Mouse (Mus musculus): ENCODE measurements at regions not wholly inside any gene's neighbourhood (a gene's known extent, or its start where the extent isn't known, plus 50 kb on each side); places are given as distances from the start of the nearest gene placed in this dataset.

DNA sequence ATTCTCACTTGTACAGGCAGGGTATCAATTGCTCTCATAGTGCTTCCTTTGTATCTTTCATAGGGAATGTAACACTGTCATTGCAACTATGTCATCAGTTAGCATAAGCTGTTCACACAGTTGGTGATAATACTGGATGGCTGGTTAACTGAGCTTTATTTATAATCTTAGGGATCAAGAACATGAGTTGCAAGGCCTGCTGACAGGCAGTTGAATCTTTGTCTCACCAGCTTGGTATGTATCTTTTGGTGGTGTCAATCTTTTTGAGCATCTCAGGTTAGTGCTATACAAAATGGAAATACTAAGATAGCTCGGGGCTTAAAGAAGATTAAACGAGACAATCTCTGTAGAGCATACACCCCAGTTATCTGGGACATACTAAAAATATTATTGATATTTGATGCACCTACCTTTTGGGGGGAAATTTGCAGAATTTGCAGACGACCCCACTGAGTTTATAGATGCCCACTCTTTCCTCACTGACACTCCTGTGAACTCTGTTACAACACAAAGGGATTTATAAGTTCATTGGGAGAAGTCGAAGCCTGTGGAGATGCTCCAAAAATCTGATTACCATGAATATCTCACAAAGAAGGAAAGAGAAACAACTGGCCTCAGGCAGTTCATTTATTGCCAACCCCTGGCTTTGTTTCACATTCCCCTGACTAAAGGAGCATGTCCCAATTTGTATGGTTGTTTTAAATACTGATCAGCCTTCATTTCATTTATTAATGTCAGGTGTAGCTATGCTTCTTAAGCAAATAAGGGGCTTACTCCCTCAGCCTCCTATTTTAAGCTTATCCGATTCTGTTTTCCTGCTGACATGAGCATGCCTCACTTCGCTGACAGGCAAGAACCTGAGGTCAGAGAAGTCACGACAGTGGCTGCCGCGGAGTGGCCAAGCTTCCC lies 193.5 kb downstream of the Fndc1 start:
- intact Hi-C loops (cut with DNase I): no loop called here
- no peak for DNase-seq

GRCm38 (mm10) chr17:7625746-7626145 lies 201.4 kb downstream of the Fndc1 start:
- DNase-seq: peak in 1 of 2 experiments; percentile 14

GRCm38 (mm10) chr17:7623392-7623791 lies 203.7 kb downstream of the Fndc1 start:
- intact Hi-C loops (cut with DNase I): no loop called here
- DNase-seq: no peak

More at GRCm38 (mm10) chr17:7625746-7626145, 201.4 kb downstream of the Fndc1 start:
- intact Hi-C loops (cut with DNase I): no loop called here

- peak; percentile 23 to 41 for DNase-seq
- intact Hi-C loops (cut with DNase I): no loop called here
Observed at GRCm38 (mm10) chr17:7621262-7621661, 205.8 kb downstream of the Fndc1 start.

GRCm38 (mm10) chr17:7620166-7620565 lies 206.9 kb downstream of the Fndc1 start:
- intact Hi-C loops (cut with DNase I): no loop called here
- no peak for DNase-seq

DNA sequence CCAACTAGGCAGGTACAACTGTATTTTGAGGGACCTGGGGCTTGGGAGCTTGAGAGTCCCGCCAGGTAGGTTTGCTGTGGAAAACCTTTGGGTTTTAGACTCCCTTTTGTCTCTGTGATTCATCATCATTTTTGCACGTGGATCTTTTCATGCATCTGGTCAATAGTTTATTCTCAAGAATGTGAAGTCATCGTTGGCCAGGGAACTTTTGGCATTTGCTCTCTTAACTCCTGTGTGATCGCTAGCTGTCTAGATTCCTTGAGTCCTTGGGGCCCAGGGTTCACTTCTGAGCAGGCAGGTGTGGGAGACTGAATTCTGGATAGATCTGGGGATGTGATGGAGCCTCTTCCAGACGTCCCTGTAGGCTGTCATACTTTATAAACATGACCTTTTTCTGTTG lies 207.5 kb downstream of the Fndc1 start:
- peak in 1 of 2 experiments; percentile 43 for DNase-seq
- intact Hi-C loops (cut with DNase I): no loop called here

DNA sequence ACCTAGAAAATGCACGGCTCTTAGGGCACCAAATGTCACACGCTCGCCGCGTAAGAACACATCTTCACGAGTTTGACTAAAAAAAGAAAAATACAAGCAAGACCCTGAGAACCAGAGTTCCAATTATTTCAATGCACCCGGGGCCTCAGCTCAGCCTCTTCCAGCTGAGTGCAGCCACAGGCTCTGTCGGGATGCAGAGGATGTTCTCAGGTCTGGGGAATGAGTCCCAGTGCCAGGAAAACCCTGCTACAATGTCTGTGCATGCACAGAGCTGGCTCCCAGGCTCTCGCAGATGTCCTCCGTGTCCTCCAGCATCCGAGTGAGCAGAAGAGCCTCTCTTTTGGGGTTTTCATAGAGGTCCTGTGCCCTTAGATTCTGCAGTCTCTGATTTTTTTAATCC lies 219.1 kb downstream of the Fndc1 start:
- intact Hi-C loops (cut with DNase I): no loop called here
- peak; percentile 12 to 29 for DNase-seq

DNA sequence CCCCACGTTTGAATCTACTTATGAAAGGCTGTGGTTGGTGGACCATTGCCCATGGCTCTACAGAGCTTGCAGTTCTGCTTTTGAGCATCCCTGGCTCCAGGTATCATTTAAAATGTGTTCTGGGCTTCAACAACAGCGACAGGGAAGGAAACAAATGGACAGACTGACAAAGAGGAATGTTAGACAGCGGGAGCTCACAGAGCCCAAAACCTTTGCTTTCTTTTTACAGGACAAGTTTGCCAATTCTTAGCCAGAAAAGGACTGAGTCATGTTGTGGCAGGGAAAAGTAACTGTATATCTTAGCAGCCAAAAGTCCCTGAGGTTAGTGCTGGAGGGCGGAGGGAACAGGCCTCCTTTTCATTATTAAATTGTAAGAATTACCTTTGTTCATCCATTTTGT lies 219.7 kb downstream of the Fndc1 start:
- no peak for DNase-seq
- intact Hi-C loops (cut with DNase I): no loop called here

GRCm38 (mm10) chr17:7604813-7605504 lies 219.7 kb upstream of the Unc93a2 start:
- intact Hi-C loops (cut with DNase I): no loop called here

GRCm38 (mm10) chr17:7604096-7604495 lies 218.8 kb upstream of the Unc93a2 start:
- DNase-seq: no peak
- intact Hi-C loops (cut with DNase I): no loop called here

More at GRCm38 (mm10) chr17:7604813-7605504, 219.7 kb upstream of the Unc93a2 start:
- no peak for DNase-seq

DNA sequence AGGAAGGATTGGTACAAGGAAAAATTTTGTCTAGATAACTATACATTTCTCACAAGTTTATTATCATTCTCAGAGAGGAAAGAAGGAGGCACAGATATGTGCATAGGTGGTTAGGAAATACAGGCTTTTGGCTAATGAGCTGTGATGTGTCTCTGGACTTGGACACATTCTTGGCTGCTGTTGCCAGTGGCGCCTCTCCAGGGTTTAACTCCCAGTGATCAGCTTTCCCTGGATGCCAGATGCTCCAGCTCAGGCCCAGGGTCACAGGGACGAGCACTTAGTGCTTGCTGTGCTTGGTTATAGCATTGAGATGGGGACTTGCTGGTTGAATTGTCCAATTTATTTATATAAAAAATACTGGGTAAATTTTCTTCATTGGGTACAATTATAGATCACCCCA lies 215.3 kb upstream of the Unc93a2 start:
- intact Hi-C loops (cut with DNase I): no loop called here
- DNase-seq: peak; percentile 72 to 83

- DNase-seq: no peak
- intact Hi-C loops (cut with DNase I): loop anchor here (5.0 kb wide), 1 partner anchor 225 kb away; no protein-coding TSS in a partner anchor
Observed at GRCm38 (mm10) chr17:7597481-7597880, 212.2 kb upstream of the Unc93a2 start.

DNA sequence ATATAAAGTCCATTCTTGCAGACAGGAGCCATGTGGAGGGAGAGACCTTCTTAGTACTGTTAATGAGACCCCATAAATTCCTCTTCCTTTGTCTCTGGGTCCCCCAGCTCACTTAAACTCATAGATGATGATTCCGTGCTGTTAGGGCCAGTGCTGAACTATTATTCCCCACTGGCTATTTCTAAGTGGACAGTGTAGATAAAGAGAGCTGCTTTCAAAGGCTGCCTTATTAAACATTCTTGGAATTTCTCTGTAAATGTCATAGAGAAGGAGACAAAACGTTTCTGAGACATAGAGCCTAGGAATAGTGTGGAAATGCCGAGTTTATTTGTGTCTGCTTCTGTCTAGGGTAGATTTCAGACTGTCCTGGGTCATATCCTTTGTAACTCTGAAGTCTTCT lies 209.5 kb upstream of the Unc93a2 start:
- intact Hi-C loops (cut with DNase I): loop anchor here (5.0 kb wide), 1 partner anchor 228 kb away; no protein-coding TSS in a partner anchor
- DNase-seq: no peak

DNA sequence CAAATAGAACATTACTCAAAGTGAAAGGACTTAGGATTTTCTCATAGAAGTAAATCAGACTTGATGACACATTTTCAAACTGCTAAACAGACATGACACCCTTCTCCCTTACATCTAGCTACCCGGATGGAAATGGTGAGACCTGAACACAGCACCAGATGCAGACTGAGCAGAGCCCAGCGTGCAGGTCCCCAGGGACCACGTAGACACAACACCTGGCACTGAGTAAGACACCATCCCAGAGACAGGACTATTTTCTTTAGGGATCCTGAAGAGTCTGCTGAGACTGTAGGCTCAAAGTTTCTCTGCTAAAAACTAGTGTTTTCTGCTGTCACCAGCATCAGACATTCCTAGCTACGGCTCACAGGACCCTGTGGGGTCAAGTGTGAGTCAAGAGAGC lies 207.2 kb upstream of the Unc93a2 start:
- intact Hi-C loops (cut with DNase I): no loop called here
- no peak for DNase-seq

DNA sequence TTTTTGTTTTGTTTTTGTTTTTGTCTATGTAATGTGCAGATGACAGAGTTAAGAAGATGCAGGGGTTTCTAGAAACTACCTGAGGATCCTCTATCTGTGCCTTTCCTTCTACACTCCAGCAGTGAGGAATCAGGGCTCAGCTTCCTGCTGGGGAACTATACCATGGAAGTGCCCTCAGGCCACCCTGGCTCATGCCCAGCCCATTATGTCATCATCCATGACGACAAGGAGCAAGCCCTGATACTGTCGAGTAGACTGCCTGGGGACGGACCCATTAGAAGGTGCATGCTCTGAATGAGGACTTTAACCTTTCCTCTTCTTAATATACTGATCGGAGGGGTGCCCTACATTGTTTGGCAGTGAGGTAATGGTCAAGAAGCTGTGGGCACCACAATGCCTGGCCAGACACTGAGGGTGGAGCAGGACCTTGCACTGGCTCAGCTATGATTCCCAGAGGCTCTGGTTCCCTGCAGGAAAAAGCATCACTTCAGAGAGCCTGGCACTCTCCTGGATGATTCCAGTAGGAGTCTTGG lies 197.7 kb upstream of the Unc93a2 start:
- intact Hi-C loops (cut with DNase I): no loop called here
- no peak for DNase-seq

- intact Hi-C loops (cut with DNase I): no loop called here
Observed at GRCm38 (mm10) chr17:7579031-7579430, 193.8 kb upstream of the Unc93a2 start.

GRCm38 (mm10) chr17:7578003-7578402 lies 192.7 kb upstream of the Unc93a2 start:
- no peak for DNase-seq
- intact Hi-C loops (cut with DNase I): no loop called here

More at GRCm38 (mm10) chr17:7579031-7579430, 193.8 kb upstream of the Unc93a2 start:
- DNase-seq: no peak

- DNase-seq: peak; percentile 76 to 83
- intact Hi-C loops (cut with DNase I): no loop called here
Observed at GRCm38 (mm10) chr17:7577227-7577626, 192.0 kb upstream of the Unc93a2 start.

DNA sequence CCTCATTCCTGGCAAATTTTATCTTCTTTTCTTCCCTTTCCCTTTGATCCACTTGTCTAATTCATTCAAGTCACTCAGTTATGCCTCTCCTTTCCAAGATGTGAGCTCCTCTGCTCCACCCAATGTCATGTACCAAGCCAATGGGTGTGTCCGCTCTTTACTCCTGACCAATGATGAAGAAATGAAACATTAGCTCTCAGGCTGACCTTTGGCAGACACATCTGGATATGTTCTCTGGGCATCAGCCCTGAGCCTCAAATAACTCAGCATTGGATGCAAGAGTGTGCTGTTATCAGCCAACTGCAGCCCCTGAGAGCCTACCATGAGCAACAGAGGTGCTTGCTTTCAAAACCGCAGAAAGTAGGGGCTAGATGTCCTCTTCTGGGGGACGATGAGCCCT lies 186.2 kb upstream of the Unc93a2 start:
- peak in 1 of 2 experiments; percentile 28 for DNase-seq

DNA sequence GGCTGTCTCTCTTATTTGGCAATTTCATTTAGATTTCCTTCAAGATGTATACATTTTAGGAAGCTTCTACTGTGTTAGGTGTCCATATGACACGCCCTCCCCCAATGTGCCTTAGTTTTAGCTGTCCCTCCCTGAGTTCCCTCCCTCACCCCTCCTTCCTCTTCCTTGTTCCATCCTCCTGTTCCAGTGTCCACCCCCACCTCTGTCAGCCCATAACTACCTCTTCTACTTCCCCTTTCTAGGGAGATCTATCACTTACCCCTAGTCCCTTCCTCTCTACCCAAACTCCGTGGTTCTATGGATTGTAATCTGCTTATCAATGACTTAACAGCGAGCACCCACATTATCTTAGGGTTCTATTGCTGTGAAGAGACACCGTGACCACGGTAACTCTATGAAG lies 183.2 kb upstream of the Unc93a2 start:
- intact Hi-C loops (cut with DNase I): no loop called here
- DNase-seq: no peak

More for the DNA sequence above, 186.2 kb upstream of the Unc93a2 start:
- intact Hi-C loops (cut with DNase I): no loop called here

DNA sequence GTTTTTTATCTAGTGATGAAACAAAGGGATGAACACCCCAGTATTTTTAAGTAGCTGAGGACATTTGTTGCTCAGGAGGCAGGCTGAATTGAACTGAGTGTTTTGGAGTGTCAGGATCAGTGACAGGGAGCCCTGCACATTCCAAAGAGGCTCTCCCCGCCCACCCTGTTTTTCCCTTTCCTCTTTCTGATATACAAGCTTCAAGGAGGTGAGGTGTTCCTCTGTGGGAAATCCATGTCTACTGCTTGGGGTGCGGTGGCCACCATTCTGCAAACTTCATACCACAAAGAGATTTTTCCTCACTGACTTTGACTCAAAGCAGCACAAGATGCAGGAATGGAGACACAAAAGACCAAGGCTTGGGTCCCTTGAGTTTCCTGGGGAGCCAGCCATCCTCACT lies 180.5 kb upstream of the Unc93a2 start:
- intact Hi-C loops (cut with DNase I): no loop called here
- no peak for DNase-seq

Measured in heart, postnatal 14 days (tissue).